Mouse (Mus musculus): Measurements from ENCODE around the gene Slc50a1.

DNA sequence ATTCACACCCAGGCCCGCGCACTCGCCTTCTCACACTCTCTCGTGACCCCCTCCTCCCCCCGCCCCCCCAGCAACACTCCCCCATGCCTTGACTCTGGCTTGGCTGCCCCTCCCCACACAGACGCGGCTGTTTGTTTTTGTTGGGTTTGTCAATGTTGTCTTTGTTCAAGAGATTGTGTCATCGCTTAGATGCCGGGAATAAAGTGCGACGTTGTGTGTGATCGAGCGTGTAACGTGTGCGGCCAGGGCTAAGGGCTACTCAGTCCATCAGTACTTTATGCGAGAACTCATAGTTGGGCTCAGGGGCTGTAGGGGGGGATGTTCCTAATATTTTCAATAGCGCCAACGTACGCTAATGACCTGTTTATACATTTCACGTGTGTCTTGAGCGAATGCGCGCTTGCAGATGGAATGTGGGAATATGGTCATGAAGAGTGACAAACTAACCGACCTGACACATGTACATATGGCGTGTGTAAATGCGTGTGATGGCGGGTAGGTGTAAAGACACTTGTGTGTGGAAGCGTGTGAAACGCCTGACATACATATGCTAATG, 9.8 kb upstream of the Slc50a1 start:
- TF ChIP-seq CTCF (IDR thresholded peaks at IDR 0.05; ENCODE audit: low read depth) (0 out of 2 replicates have a peak, but pooled peaks have one; percentile 5), EP300 (optimal IDR thresholded peaks at IDR 0.05) (no peak)
